ENCODE assay signal across 9 mouse cellular contexts in genomic region chr8:11634331-11635011, GRCm38 (mm10). TPM values are rescaled to one million over a fixed set of nuclear protein-coding genes. Genes with fewer than 3 reads are reported as not detected.
DNase-seq lines count a peak whose midpoint lies in the region; ATAC-seq and TF ChIP-seq lines count a peak whose summit lies in the region.
"Had no signal": no experiment of that assay in that cellular context is flagged by ENCODE, and none has a peak within 500 bp of the region (broad histone marks: within the 10 kb centered on the region; RNA-seq: fewer than 3 reads in every experiment).

No protein-coding gene starts in this region.

- dilution Hi-C loops in CH12.LX (cut with MboI; ENCODE audit: extremely low pct_ligation_motif_present, extremely low pct_unique_long_range_greater_than_20kb, low sequenced_read_pairs) = no loop called here

- ATAC-seq in limb, embryonic 11.5 days (ENCODE audit: insufficient number of reproducible peaks, low FRiP score, low TSS enrichment, low read depth) = peak; percentile 11; the same call in 1 of the 2 replicates

- H3K36me3 ChIP-seq in CH12.LX (replicated peaks in 1 of 2; ENCODE audit: control insufficient read depth in 1 of 2, insufficient read depth in 1 of 2, low read length in 1 of 2) = peaks cover 17 to 38% of the 10 kb centered on the region in 2 experiments
- H3K36me3 ChIP-seq in limb, embryonic 11.5 days (ENCODE audit: control insufficient read depth, insufficient read depth, low read length) = peaks cover 14% of the 10 kb centered on the region; the same call in 1 of the 2 replicates

- peak; percentile 16 for DNase-seq in heart, adult 8-10 months (ENCODE audit: low spot score)
- DNase-seq in heart, adult 9 months (ENCODE audit: low spot score in 2 of 2) = no peak
- peak; percentile 46 for DNase-seq in CH12.LX (ENCODE audit: extremely low read depth)
- DNase-seq in limb, embryonic 11.5 days (ENCODE audit: low spot score) = peak; percentile 38
- DNase-seq in left cerebral cortex, postnatal 10 days (ENCODE audit: extremely low spot score in 1 of 2, low spot score in 2 of 2) = no peak
- no peak for DNase-seq in frontal cortex, postnatal 14 days (ENCODE audit: low spot score in 2 of 2)

- no peak for TF ChIP-seq POLR2A in CH12.LX (IDR thresholded peaks at IDR 0.05; ENCODE audit: low read depth, low read length)
- no peak for TF ChIP-seq POLR2A in embryonic fibroblast, embryonic 13.5 days (IDR thresholded peaks at IDR 0.05; ENCODE audit: low read depth, low read length)
- TF ChIP-seq POLR2A in olfactory bulb, adult 2 months (IDR thresholded peaks at IDR 0.05; ENCODE audit: insufficient read depth, low read depth, low read length) = no peak

- H3K27me3 ChIP-seq in CH12.LX (replicated peaks) = no peaks in the 10 kb centered on the region
- no peaks in the 10 kb centered on the region for H3K27me3 ChIP-seq in limb, embryonic 11.5 days (ENCODE audit: control insufficient read depth, insufficient read depth, low read length)
- H3K27me3 ChIP-seq: Patski had no signal

- intact Hi-C loops in left cerebral cortex, postnatal 10 days (cut with DNase I) = loop anchor here (5.0 kb wide), 2 partner anchors 63 to 77 kb away; partner anchors contain the start of gene Ing1

- no peaks in the 10 kb centered on the region for H3K9me3 ChIP-seq in CH12.LX (replicated peaks; ENCODE audit: low read length)
- H3K9me3 ChIP-seq in limb, embryonic 11.5 days (ENCODE audit: control insufficient read depth, low read length) = no peaks in the 10 kb centered on the region

- peak overlapping the region; percentile 93 for H3K27ac ChIP-seq in CH12.LX (ENCODE audit: insufficient read depth, low read depth)
- peak overlapping the region; percentile 15 for H3K27ac ChIP-seq in embryonic fibroblast, embryonic 13.5 days (ENCODE audit: insufficient read depth, low read length)
- peak overlapping the region; percentile 17; the same call in 1 of the 2 replicates for H3K27ac ChIP-seq in limb, embryonic 11.5 days (replicated peaks; ENCODE audit: low read depth, low read length)
- H3K27ac ChIP-seq in olfactory bulb, adult 2 months (ENCODE audit: insufficient read depth, low read depth, low read length) = no peak overlapping the region

- H3K9ac ChIP-seq in CH12.LX (ENCODE audit: insufficient read depth, low read depth) = peak overlapping the region; percentile 77
- peak overlapping the region; percentile 92 for H3K9ac ChIP-seq in limb, embryonic 11.5 days (ENCODE audit: low read length)

- TF ChIP-seq RAD21 in CH12.LX (IDR thresholded peaks at IDR 0.05; ENCODE audit: low read depth, low read length) = no peak

- in situ Hi-C loops in CH12.LX (cut with MboI; ENCODE audit: low pct_ligation_motif_present, low pct_unique_long_range_greater_than_20kb, low sequenced_read_pairs) = no loop called here

- peak overlapping the region; percentile 95 for H3K4me2 ChIP-seq in CH12.LX (ENCODE audit: insufficient read depth, low read depth, poor library complexity, severe bottlenecking)
- H3K4me2 ChIP-seq in limb, embryonic 11.5 days (ENCODE audit: low read depth, severe bottlenecking) = peak overlapping the region; percentile 81

- peaks cover 44% of the 10 kb centered on the region for H3K79me2 ChIP-seq in CH12.LX (replicated peaks; ENCODE audit: control insufficient read depth, extremely low read depth, insufficient read depth, poor library complexity, severe bottlenecking)

- peaks cover 0 to 27% of the 10 kb centered on the region in 2 experiments; a peak in 2 of 4 replicates for H3K4me1 ChIP-seq in CH12.LX (ENCODE audit: control insufficient read depth in 1 of 2, insufficient read depth in 2 of 2)
- H3K4me1 ChIP-seq in embryonic fibroblast, embryonic 13.5 days (ENCODE audit: control insufficient read depth, insufficient read depth, low read length) = peaks cover 5% of the 10 kb centered on the region
- peaks cover 14% of the 10 kb centered on the region for H3K4me1 ChIP-seq in limb, embryonic 11.5 days (ENCODE audit: control insufficient read depth, insufficient read depth, low read length)
- H3K4me1 ChIP-seq in olfactory bulb, adult 2 months (ENCODE audit: control insufficient read depth, insufficient read depth, low read length) = peaks cover 14% of the 10 kb centered on the region

- no peak for TF ChIP-seq EP300 in CH12.LX (IDR thresholded peaks at IDR 0.05; ENCODE audit: low read length)

- no peak for TF ChIP-seq CTCF in CH12.LX (conservative IDR thresholded peaks at IDR 0.05 in 1 of 2, IDR thresholded peaks at IDR 0.05 in 1 of 2; ENCODE audit: low read depth in 2 of 2, low read length in 2 of 2)
- no peak for TF ChIP-seq CTCF in embryonic fibroblast, embryonic 13.5 days (IDR thresholded peaks at IDR 0.05; ENCODE audit: borderline replicate concordance, insufficient read depth, low read length)
- TF ChIP-seq CTCF in olfactory bulb, adult 2 months (IDR thresholded peaks at IDR 0.05; ENCODE audit: insufficient read depth, low read depth, low read length) = no peak

- under 1% methylated on average over 39 of the region's 39 CpGs for WGBS in limb, embryonic 11.5 days
- WGBS in olfactory bulb, adult 2 months = under 1% methylated on average over 39 of the region's 39 CpGs

- H3K4me3 ChIP-seq in CH12.LX (replicated peaks in 1 of 3; ENCODE audit: low read depth in 2 of 3, low read length in 2 of 3, poor library complexity in 1 of 3) = peak overlapping the region; percentile 95 to 98 (median 97)
- peak overlapping the region; percentile 98 for H3K4me3 ChIP-seq in embryonic fibroblast, embryonic 13.5 days (ENCODE audit: insufficient read depth, low read length)
- H3K4me3 ChIP-seq in limb, embryonic 11.5 days (ENCODE audit: low read depth, low read length) = peak overlapping the region; percentile 87
- H3K4me3 ChIP-seq in olfactory bulb, adult 2 months (ENCODE audit: insufficient read depth, low read depth, low read length) = peak overlapping the region; percentile 98

TF ChIP-seq in CH12.LX, 34 proteins besides CTCF, POLR2A, EP300 and RAD21:
- TF ChIP-seq MYC (IDR thresholded peaks at IDR 0.05; ENCODE audit: low read depth, low read length) = no peak
- TF ChIP-seq E2F4 (IDR thresholded peaks at IDR 0.05; ENCODE audit: insufficient replicate concordance, low read depth, low read length) = no peak
- TF ChIP-seq CHD1 (IDR thresholded peaks at IDR 0.05; ENCODE audit: low read depth, low read length) = no peak
- TF ChIP-seq GABPA (IDR thresholded peaks at IDR 0.05; ENCODE audit: insufficient replicate concordance, low read depth, low read length) = no peak
- no peak for TF ChIP-seq KAT2A (IDR thresholded peaks at IDR 0.05; ENCODE audit: insufficient replicate concordance, low read length)
- 0 out of 2 replicates have a peak, but pooled peaks have one; percentile 7 for TF ChIP-seq MAX (IDR thresholded peaks at IDR 0.05; ENCODE audit: low read length)
- no peak for TF ChIP-seq BHLHE40 (IDR thresholded peaks at IDR 0.05; ENCODE audit: low read depth, low read length)
- TF ChIP-seq SIN3A (IDR thresholded peaks at IDR 0.05; ENCODE audit: low read length) = peak; percentile 23; the same call in 1 of the 2 replicates
- TF ChIP-seq ZMIZ1 (IDR thresholded peaks at IDR 0.05; ENCODE audit: low read depth, low read length) = no peak
- TF ChIP-seq POLR2AphosphoS2 (IDR thresholded peaks at IDR 0.05; ENCODE audit: low read depth, low read length) = no peak
- no peak for TF ChIP-seq NELFE (IDR thresholded peaks at IDR 0.05; ENCODE audit: low read depth, low read length)
- no peak for TF ChIP-seq ELF1 (IDR thresholded peaks at IDR 0.05; ENCODE audit: low read depth, low read length)

RNA-seq across cellular contexts. Expression of gene Ankrd10, which starts 1.1 kb away (rescaled TPM):
- 10 to 100 TPM; 17.1 to 25.6 (median 19.4) TPM for total RNA-seq in heart, adult 8-10 months (2022)
- total RNA-seq in CH12.LX (2012; rRNA removed) (39.0 and 50.4 TPM in 2 replicates), CH12.LX (2014; rRNA removed) (46.9 and 59.5 TPM in 2 replicates)
- 32.8 and 36.9 TPM in 2 replicates for polyA plus RNA-seq in CH12.LX (2012; ENCODE audit: insufficient read length, low read depth)
- 31.2 and 39.4 TPM in 2 replicates for polyA plus RNA-seq in embryonic fibroblast, embryonic 13.5 days (2011; ENCODE audit: insufficient read length, low read depth, missing spikeins)
- polyA plus RNA-seq in limb, embryonic 11.5 days (2014; fragmentation: Nextera tagmentation; extraction: Ambion mirVana) = 145 and 146 TPM in 2 replicates
- polyA plus RNA-seq in olfactory bulb, adult 2 months (2012; ENCODE audit: insufficient read depth, insufficient read length, low replicate concordance, missing spikeins) = not detected in 2 replicates
- 10 to 100 TPM; 62.8 to 64.7 TPM for total RNA-seq in left cerebral cortex, postnatal 10 days (2021)

Comparison
In these comparisons a context has a peak if more than half of its experiments do, and no peak if none do; other contexts are left out.
1. DNase-seq: peak in heart, adult 8-10 months (single experiment), CH12.LX (single experiment) and limb, embryonic 11.5 days (single experiment); none in heart, adult 9 months (0 of 2), left cerebral cortex, postnatal 10 days (0 of 2) and frontal cortex, postnatal 14 days (0 of 2).
2. Peak in every context shown above with its lines, with median percentiles within 50 percentile points of each other: H3K4me3 ChIP-seq.